ENCODE assay signal across 25 mouse cellular contexts in genomic region chr14:114128491-114128890, GRCm38 (mm10).
"Had no signal": no experiment of that assay in that cellular context is flagged by ENCODE, and none has a peak within 500 bp of the region (broad histone marks: within the 10 kb centered on the region; RNA-seq: fewer than 3 reads in every experiment).

No protein-coding gene starts in this region.

- H3K36me3 ChIP-seq: embryonic facial prominence, embryonic 10.5 days; embryonic facial prominence, embryonic 12.5 days; embryonic facial prominence, embryonic 13.5 days; embryonic facial prominence, embryonic 15.5 days; forebrain, embryonic 10.5 days; forebrain, embryonic 12.5 days; forebrain, embryonic 15.5 days had no signal

- H3K9ac ChIP-seq: embryonic facial prominence, embryonic 12.5 days; embryonic facial prominence, embryonic 13.5 days; embryonic facial prominence, embryonic 15.5 days; forebrain, embryonic 12.5 days; forebrain, embryonic 13.5 days; forebrain, embryonic 15.5 days; forebrain, postnatal 0 days had no signal

- H3K27me3 ChIP-seq: embryonic facial prominence, embryonic 12.5 days; embryonic facial prominence, embryonic 13.5 days; embryonic facial prominence, embryonic 15.5 days; forebrain, embryonic 12.5 days; forebrain, embryonic 13.5 days; forebrain, embryonic 15.5 days had no signal

- H3K27ac ChIP-seq: embryonic facial prominence, embryonic 10.5 days; embryonic facial prominence, embryonic 12.5 days; embryonic facial prominence, embryonic 13.5 days; embryonic facial prominence, embryonic 15.5 days; forebrain, embryonic 10.5 days; forebrain, embryonic 12.5 days; forebrain, embryonic 13.5 days; forebrain, embryonic 15.5 days; gastrocnemius, adult 2 months; heart, adult 2 months had no signal

- H3K4me3 ChIP-seq: embryonic facial prominence, embryonic 10.5 days; embryonic facial prominence, embryonic 12.5 days; embryonic facial prominence, embryonic 13.5 days; embryonic facial prominence, embryonic 15.5 days; erythroblast, embryonic 14.5 days; forebrain, embryonic 10.5 days; forebrain, embryonic 12.5 days; forebrain, embryonic 13.5 days; forebrain, embryonic 15.5 days; gastrocnemius, adult 2 months; heart, adult 2 months had no signal

- DNase-seq: cerebellum, adult 9-10 months; cerebellum, adult 9-11 months; cerebellum, postnatal 10 days; cerebellum, postnatal 14 days; cerebellum, postnatal 25 days; cerebellum, postnatal 36 days; embryo, embryonic 11 days; forebrain, postnatal 0 days; gastrocnemius, adult 2 months; gastrocnemius, postnatal 10 days; gastrocnemius, postnatal 14 days; gastrocnemius, postnatal 25 days; gastrocnemius, postnatal 36 days; heart, adult 11 months; heart, adult 18-20 months; heart, adult 2 months had no signal

- H3K4me1 ChIP-seq: embryonic facial prominence, embryonic 10.5 days; embryonic facial prominence, embryonic 12.5 days; embryonic facial prominence, embryonic 13.5 days; embryonic facial prominence, embryonic 15.5 days; forebrain, embryonic 10.5 days; forebrain, embryonic 12.5 days; forebrain, embryonic 13.5 days; forebrain, embryonic 15.5 days had no signal

- H3K9me3 ChIP-seq: embryonic facial prominence, embryonic 10.5 days; embryonic facial prominence, embryonic 12.5 days; embryonic facial prominence, embryonic 13.5 days; embryonic facial prominence, embryonic 15.5 days; forebrain, embryonic 10.5 days; forebrain, embryonic 12.5 days; forebrain, embryonic 13.5 days; forebrain, embryonic 15.5 days had no signal
